Mouse (Mus musculus): ENCODE results near the gene Hoxb6.

The Hoxb6 gene

DNA sequence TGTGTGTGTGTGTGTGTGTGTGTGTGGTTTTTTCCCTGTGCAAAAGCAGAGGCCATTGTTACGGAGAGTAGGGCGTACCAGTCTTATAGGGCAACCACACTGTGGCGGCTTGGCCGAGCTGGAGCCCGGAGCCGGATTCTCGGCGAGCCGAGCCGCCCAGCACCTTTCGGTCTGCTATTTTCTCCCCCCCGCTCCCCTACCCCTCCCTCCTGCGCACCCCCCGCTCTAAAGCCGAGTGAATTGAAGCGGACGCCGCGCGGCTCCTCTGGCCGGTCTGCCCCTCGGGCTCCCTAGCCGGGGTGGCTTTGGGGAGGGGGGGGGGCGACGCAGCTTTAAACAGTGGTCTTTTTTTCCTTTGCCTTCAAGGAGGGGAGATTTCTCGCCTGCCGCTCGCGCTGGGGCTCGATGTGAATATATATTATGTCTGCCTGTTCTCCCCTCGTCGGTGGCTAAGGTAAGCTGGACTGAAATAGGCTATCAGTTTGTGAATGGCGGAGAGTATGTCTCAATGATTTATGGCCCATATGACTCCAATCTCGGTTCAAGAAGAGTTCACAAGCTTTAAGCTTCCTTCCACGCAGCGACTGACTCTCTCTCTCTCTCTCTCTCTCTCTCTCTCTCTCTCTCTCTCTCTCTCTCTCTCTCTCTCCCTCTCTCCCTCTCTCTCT is 48.6 kb downstream of the Hoxb6 start:
- no peak for DNase-seq

DNA sequence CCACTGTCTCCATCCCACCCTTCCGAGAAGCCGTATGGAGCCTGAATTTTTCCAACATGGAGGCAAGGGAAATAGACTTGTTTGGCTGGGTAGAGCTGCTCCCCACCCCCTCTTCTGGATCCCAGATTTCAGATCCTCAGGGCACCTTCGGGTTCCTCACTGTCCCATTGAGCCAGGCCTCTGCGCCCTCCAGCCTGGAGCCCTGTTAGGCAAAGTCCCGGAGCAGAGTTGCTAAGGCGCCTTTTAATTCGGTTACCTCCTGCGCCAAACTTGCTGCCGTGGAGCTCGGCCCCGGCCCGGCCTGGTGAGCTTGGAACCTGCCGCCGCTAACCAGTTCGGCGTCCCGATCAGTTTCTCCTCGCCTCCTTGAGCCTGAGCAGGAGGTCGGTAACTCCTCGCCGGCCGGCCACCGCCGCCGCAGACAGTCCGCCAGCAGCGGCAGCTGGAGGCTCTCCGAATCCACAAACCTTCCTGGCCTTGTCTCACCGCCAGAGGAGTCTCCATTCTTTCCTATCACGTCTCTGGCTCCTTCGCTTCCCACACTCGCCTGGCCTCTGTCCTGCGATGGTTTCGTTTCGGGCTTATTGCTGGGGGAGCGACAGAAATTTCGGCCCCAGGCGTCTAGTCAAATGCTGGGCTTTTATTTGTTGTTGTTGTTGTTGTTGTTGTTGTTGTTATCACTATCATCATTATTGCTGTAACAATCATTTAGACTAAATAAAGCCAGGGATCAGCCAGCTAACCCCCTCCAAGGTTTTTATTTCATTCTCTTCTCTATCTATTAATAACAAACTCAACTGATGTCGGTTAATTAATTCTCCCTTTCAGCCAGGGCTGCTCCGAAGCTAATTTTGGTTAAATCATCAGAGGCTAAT is 49.7 kb downstream of the Hoxb6 start:
- no peak for DNase-seq

DNA sequence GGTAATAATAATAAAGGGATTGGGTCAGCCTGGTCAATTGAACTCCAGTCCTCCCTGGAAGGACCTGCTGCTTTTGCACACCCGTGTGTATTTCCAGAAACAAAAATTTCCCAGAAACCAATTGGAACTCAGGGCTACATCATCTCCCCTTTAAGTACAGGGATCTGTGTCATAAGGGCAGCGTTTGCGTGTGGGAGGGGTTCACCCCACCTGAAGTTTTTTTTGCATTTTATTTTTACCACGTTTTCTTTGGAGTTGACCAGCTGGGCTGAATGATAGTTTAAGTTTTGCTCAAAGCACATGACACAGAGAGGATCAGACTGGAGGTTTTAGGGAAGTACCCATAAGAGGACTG is 50.3 kb downstream of the Hoxb6 start:
- no peak for DNase-seq

DNA sequence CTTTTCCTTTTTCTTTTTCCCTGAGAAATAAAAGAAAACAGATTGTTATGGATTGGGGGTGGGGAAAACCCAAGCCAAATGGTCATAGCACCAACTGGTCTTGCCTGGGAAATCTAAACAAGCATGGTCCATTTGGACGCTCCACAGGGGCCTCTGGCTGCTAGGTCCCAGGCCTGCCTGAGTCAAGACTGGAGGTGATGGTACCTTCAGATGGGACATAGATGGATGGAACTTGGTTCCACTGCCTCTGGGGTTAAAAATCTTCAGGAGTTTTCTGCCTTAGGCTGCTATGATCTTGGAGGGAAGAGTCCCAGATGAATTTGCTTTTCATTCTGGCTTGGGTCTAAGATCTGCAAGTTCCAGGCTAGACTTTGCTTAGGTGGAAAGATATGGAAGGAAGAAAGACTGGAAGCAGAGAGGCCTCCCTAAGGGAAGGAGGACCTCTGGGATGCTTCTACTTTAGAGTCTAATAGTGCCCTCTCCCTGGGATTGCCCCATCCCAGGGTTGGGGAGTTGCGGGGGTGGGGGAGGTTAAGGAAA is 51.0 kb downstream of the Hoxb6 start:
- DNase-seq, result no peak

DNA sequence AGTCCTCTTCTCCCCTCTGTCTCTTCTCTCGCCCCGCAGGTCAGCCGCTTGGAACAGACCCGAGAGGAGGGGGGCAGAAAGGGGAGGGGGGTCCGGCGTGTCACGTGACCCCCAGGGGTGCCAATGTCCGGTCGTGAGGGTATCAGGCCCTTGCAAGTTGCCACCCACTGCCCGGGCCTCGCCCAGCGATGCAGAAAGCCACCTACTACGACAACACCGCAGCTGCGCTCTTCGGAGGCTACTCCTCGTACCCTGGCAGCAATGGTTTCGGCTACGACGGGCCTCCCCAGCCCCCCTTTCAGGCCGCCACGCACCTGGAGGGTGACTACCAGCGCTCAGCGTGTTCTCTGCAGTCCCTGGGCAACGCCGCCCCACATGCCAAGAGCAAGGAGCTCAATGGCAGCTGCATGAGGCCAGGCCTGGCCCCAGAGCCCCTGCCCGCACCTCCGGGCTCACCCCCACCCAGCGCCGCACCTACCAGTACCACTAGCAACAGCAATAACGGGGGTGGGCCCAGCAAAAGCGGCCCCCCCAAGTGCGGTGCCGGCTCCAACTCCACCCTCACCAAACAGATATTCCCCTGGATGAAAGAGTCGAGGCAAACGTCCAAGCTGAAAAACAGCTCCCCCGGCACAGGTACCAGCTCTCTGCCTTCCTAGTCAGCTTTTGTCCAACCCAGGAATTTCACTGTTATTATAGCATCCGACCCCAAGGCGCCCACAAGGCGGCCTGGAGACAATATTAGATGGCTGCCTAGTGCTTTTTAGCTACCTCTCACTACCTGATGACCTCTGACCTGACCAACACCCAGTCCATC is 52.0 kb downstream of the Hoxb6 start:
- no peak for DNase-seq

DNA sequence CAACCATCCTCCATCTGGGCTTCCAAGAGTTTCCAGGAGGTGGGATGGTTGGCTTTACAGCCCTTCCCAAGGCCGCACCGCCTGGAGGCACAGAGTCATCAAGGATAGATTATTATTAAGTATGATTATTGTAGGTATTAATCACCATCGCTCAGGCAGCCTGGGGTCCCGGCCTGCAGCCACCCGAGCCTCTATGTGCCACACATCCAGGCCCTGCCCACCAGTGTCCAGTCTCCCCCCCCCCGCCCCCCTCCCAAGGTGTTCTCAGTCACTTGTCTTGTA is 52.5 kb downstream of the Hoxb6 start:
- no peak for DNase-seq

DNA sequence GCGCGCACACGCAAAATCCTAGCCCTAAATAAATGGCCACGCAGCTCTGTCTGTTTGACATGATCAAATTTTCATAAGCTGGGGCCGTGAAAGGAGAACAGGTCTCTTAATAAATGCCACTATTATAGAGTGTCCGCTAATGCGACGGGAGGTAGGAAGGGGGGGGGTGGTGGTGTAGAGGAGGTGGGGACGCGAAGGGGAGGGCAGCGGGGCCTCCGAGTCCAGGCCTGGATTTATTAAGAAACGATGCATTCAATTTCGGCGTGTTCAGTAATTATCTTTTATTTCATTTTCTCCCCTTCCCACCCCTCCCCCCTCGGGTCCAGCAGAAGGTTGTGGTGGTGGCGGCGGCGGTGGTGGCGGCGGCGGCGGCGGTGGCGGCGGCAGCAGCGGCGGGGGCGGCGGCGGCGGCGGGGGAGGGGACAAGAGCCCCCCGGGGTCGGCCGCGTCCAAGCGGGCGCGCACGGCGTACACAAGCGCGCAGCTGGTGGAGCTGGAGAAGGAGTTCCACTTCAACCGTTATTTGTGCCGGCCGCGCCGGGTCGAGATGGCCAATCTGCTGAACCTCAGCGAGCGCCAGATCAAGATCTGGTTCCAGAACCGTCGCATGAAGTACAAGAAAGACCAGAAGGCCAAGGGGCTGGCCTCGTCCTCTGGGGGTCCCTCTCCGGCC is 53.1 kb downstream of the Hoxb6 start:
- DNase-seq, result no peak

DNA sequence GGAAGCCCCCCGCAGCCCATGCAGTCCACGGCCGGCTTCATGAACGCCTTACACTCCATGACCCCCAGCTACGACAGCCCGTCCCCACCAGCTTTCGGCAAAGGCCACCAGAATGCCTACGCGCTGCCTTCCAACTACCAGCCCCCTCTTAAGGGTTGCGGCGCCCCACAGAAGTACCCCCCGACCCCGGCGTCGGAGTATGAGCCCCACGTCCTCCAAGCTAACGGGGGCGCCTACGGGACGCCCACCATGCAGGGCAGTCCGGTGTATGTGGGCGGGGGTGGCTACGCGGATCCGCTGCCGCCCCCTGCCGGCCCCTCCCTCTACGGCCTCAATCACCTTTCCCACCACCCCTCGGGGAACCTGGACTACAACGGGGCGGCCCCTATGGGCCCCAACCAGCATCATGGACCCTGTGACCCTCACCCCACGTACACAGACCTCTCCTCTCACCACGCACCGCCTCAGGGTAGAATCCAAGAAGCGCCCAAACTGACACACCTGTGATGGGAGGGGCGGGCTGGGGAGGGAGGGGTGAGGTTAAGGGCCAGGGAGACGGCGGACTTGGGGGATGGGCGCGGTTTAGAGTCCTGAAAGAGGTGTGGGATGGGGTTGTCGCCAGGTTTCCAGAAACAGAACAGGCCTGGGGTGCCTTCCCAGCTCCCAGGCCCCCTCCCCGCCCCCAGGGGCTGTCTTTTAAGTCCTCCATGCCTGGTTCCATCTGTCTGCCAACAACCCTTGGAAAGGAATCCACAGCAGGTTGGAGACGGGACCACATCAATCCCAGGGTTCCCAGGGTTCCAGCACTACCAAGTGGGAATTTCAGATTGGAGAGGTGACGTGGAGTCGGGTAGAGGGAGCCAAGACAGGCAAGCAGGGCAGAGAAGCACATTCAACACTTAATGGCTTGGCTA is 53.9 kb downstream of the Hoxb6 start:
- no peak for DNase-seq

DNA sequence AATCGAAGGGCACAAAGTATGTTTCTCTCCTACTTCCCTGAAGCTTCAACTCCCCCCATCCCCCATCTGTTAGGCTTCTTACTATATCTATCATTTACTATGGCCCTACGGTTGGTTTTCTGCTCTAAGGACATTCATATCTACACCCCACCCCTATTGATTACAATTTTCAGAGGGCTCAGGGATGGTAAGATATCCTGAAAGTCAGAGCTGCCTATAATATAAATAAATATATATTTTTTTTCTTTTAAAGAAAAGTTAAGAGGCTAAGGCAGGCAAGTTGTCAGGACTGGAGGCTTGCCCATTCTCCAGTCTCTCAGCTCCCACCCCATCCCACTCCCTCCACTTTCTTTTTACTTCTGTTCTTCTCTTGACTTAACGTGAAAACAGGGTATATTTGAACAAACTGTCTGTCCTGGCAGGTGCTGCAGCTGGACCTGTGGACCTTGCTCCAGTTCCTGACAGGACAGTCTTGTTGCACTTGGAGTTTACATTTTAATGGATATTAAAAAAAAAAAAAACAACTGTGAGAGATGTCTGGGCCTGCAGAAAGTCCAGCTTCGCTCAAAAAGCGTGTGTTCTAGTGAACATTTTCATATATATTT is 54.7 kb downstream of the Hoxb6 start:
- no peak for DNase-seq

DNA sequence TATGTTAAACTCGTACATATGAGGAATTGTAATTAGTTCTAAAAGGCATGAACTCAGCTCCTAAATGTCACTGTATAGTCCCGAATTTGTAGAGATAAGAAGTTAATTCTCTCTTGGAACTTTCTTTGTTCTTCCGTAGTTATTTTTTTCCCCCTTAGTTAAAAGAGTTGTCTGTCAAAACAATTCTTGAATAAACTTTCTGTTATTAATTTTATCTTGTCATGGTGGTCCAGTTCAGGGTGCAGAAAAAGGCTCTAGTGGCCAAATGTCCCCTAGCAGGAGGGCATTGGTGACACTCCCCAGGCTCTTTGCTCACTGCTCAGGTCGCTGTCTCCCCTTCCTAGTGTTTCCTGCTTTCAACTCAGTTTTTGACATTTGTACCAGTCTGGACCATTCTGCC is 55.4 kb downstream of the Hoxb6 start:
- no peak for DNase-seq

DNA sequence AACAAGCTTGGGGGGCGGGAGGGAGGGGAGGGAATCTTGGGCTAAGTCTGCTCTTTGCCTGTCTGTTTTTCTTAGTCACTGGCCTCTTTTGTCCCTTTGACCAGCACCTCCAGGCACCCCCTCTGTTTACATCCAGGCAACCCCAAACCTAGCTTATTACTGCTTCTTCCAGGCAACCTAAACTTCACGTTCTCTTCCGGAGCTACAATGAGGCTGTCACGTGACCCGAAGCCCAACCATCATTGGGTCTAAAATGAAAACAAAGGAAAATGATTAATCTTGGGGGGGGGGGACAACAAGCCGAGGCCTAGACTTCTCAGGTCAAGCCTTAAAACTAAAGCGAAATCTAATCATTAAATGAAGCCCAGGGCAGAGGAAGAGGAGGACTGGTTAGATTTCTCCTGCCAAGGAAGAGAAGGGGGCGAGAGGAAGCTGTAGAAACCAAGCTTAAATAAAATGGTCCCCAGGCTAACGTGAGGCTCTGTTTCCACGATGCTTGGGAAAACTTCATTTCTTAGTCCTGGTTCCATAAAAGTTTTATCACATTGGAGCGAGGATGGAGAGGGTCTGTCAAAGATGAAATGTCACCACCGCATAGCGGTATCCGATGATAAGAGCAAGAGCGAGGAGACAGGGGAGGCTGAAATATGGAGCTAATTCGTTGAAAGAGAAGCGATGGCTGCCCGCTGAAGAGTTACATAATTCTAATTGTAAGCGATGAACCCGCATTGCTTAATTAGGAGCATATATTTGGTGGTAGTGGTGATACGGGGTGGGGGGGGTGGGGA is 56.1 kb downstream of the Hoxb6 start:
- no peak for DNase-seq

DNA sequence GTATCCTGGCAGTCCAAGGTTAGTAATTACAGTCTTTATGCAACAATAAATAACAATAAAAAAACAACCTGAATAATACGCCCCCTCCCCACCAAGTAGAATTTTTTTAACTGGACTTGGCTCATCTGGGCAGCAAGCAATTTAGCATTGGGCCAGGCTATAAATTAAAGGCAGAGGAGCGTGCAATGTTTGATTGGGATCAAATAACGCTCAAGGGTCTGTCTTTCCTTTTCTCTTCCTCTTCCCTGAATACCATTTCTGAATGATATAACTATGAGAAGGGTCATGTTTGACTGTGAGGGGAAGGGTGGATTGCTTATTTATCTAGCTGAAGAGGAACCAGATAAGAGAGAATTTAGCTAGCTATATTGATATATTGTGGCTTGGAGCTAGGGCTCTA is 56.7 kb downstream of the Hoxb6 start:
- DNase-seq, result no peak

DNA sequence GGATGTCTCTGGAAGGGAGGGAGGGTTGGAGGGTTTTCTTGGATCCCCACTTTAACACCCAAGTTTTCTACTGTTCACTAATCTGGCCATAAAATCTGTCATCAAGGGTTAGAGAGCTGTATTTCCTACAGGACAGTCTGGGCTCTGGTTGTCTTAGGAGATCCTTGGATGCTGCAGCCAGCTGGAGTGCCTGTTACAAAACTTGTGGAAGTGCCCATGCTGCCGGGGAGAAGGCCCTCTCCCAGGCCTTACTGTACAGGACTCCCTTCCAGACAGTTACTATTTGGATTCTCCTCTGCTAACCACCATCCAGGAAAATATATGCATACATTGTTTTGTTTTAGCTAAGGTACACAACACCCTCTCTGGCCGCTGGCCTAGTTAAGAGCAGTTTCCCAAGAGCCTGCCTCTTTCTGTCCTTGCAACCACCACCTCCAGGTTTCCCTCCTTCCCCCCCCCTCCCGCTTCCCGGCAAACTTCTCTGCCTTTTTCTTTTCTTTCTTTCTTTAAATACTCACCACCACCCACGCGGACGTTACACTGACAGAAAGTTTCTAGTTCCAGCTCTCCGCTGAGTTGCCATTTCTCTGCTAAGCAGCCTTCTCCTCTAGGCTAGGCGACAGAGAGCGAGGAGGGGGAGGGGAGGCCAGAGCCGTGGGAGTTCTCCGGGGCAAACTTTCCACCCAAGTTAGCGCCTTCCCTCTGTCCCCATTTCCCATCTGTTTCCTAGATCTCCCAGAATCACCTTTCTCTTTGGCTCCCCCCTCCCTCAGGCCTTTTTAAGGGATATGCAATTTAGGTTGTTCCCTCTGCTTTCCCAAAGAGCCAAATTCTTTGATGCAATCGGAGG is 57.4 kb downstream of the Hoxb6 start:
- no peak for DNase-seq

DNA sequence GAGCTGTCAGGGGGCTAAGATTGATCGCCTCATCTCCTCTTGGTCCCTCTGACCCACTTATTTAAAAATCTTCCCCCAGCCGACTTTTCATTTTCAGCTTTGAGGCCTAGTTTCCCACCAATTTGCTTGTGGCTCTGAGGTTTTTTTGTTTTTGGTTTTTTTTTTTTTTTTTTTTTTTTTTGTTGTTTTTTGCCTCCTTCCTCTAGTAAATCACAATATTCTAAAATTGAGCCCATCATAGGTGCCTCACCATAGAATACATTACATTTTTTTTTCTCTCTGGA is 58.0 kb downstream of the Hoxb6 start, which contains the start of gene Hoxb2:
Gene Hoxb2, plus strand, starts transcription at position 185 of the 284 bp plus-strand sequence.
- DNase-seq, result no peak

DNA sequence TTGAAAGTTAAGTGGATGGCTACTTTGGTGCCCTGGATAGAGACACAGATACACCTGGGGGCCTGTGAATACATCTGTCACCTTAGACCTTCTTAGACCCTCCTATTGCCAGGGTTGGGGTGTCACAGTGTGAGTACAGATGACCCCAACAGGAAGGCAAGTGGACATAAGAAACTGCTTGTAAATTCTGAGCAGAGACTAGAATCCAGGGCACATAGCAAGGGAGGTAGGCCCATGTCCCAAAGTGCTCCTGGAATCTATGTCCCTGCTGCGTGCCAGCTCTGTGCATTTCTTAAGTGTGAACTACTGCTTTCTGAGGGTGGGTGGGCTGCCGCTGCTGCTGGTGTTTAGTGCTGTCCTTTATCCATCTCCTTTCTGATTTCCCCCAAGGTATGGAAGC is 58.5 kb downstream of the Hoxb6 start:
- DNase-seq, result no peak
